ENCODE assay signal across 8 mouse cellular contexts in the genomic region with DNA sequence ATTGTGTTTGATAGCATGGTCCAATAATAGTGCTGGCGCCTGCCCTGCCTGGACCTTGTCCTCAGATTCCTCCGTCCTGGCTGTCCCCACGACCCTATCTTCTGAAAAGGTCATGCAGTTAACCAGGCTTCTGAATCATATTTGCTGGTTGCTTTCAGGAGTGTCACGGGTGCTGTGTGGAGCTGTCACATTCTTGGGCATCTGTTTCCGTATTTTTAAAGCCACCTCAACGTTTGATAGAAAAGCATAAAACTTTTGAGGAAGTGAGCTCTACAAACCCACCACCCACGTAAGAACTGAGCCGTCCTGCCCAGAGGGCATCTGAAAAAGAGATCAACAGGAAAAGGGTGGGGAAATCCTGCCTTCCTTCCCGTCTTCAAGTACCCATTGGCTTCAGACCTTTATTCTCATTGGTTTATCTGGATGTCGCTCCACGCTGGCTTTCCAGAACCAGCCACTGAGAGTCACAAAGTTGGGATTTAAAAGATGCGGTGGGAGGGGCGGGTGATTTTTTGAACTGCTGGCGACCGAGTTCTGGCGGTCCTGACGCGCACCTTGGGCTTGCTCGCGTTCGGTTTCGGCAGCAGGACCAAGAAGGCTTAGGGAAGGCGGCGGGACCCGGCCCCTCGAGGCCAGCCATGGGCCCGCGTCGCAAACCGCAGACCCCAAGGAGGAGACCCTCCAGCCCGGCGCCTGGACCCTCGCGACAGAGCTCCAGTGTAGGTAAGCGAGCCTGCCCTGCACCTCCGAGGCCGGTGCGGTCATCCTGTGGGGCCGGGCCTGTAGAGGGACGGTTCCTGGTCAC. TPM values are rescaled to one million over a fixed set of nuclear protein-coding genes. Genes with fewer than 3 reads are reported as not detected.
DNase-seq lines count a peak whose midpoint lies in the region; ATAC-seq lines count a peak whose summit lies in the region.

A gene (plus strand): TSS at position 387 of the 805 bp plus-strand sequence.

- no peaks in the 10 kb centered on the region for H3K9me3 ChIP-seq in heart, embryonic 13.5 days
- no peaks in the 10 kb centered on the region for H3K9me3 ChIP-seq in liver, embryonic 12.5 days (replicated peaks)
- H3K9me3 ChIP-seq in stomach, embryonic 15.5 days, result no peaks in the 10 kb centered on the region

- no peaks in the 10 kb centered on the region for H3K27me3 ChIP-seq in heart, embryonic 13.5 days (replicated peaks)
- H3K27me3 ChIP-seq in liver, embryonic 12.5 days (replicated peaks), result no peaks in the 10 kb centered on the region
- H3K27me3 ChIP-seq in stomach, embryonic 15.5 days (replicated peaks), result no peaks in the 10 kb centered on the region

- DNase-seq in CD4-positive, CD25-positive, alpha-beta regulatory T cell, adult 2 months (ENCODE audit: low read depth, low spot score), result peak; percentile 95
- DNase-seq in fat pad, adult 2 months (ENCODE audit: extremely low read depth, low read depth, low spot score), result peak; percentile 94
- DNase-seq in kidney, postnatal 10 days, result peak; percentile 91
- peak; percentile 85 to 92 for DNase-seq in natural killer cell, adult 2 months (ENCODE audit: low spot score in 2 of 2)

- H3K27ac ChIP-seq in brown adipose tissue, adult 24 weeks (replicated peaks; ENCODE audit: low read depth, low read length), result peak within 1 kb of the TSS; percentile 99
- H3K27ac ChIP-seq in heart, embryonic 13.5 days (replicated peaks), result peak within 1 kb of the TSS; percentile 96
- peak within 1 kb of the TSS; percentile 86 for H3K27ac ChIP-seq in liver, embryonic 12.5 days
- peak within 1 kb of the TSS; percentile 80 for H3K27ac ChIP-seq in stomach, embryonic 15.5 days

- ATAC-seq in heart, embryonic 13.5 days (ENCODE audit: extremely low read depth, insufficient number of reproducible peaks, low FRiP score, low TSS enrichment), result peak; percentile 92
- ATAC-seq in liver, embryonic 12.5 days, result peak; percentile 95
- ATAC-seq in stomach, embryonic 15.5 days (ENCODE audit: insufficient read depth, low FRiP score, low read depth), result peak; percentile 96

- under 1% methylated on average over 40 of the region's 40 CpGs for WGBS in heart, embryonic 13.5 days
- WGBS in liver, embryonic 12.5 days (ENCODE audit: insufficient replicate concordance), result under 1% methylated on average over 40 of the region's 40 CpGs
- under 1% methylated on average over 40 of the region's 40 CpGs for WGBS in stomach, embryonic 15.5 days

- peak within 1 kb of the TSS; percentile 92 for H3K9ac ChIP-seq in heart, embryonic 13.5 days
- H3K9ac ChIP-seq in liver, embryonic 12.5 days, result peak within 1 kb of the TSS; percentile 89
- H3K9ac ChIP-seq in stomach, embryonic 15.5 days, result peak within 1 kb of the TSS; percentile 87

- H3K36me3 ChIP-seq in heart, embryonic 13.5 days, result peaks cover 31% of the 10 kb centered on the region
- peaks cover 36% of the 10 kb centered on the region for H3K36me3 ChIP-seq in liver, embryonic 12.5 days
- H3K36me3 ChIP-seq in stomach, embryonic 15.5 days, result peaks cover 6% of the 10 kb centered on the region; the same call in 1 of the 2 replicates

- peak within 1 kb of the TSS; percentile 74 for H3K4me2 ChIP-seq in heart, embryonic 13.5 days
- peak within 1 kb of the TSS; percentile 78 for H3K4me2 ChIP-seq in liver, embryonic 12.5 days
- peak within 1 kb of the TSS; percentile 65 for H3K4me2 ChIP-seq in stomach, embryonic 15.5 days

- peak within 1 kb of the TSS; percentile 74 for H3K4me3 ChIP-seq in brown adipose tissue, adult 24 weeks (ENCODE audit: insufficient read depth, low read depth, low read length)
- H3K4me3 ChIP-seq in heart, embryonic 13.5 days, result peak within 1 kb of the TSS; percentile 87
- peak within 1 kb of the TSS; percentile 75 for H3K4me3 ChIP-seq in liver, embryonic 12.5 days
- H3K4me3 ChIP-seq in stomach, embryonic 15.5 days (replicated peaks), result peak within 1 kb of the TSS; percentile 88

- H3K4me1 ChIP-seq in brown adipose tissue, adult 24 weeks (ENCODE audit: control insufficient read depth, insufficient read depth, insufficient read length, low read length), result peaks cover 4% of the 10 kb centered on the region; the same call in 1 of the 2 replicates
- H3K4me1 ChIP-seq in heart, embryonic 13.5 days, result peaks cover 35% of the 10 kb centered on the region
- peaks cover 38% of the 10 kb centered on the region for H3K4me1 ChIP-seq in liver, embryonic 12.5 days
- 0 out of 2 replicates have a peak, but pooled peaks cover 10% of the 10 kb centered on the region for H3K4me1 ChIP-seq in stomach, embryonic 15.5 days

RNA-seq across cellular contexts. Expression of the gene that starts here (rescaled TPM):
- polyA plus RNA-seq in brown adipose tissue, adult 24 weeks (2012; ENCODE audit: insufficient read depth, insufficient read length, missing spikeins), result 4.2 and 13.7 TPM in 2 replicates
- 259 TPM in 2 replicates for polyA plus RNA-seq in heart, embryonic 13.5 days (2015; fragmentation: Nextera tagmentation; extraction: Ambion mirVana)
- 259 and 265 TPM in 2 replicates for polyA plus RNA-seq in liver, embryonic 12.5 days (2016; fragmentation: Nextera tagmentation; extraction: Ambion mirVana)
- 218 TPM in 2 replicates for polyA plus RNA-seq in stomach, embryonic 15.5 days (2015; fragmentation: Nextera tagmentation; extraction: Ambion mirVana)

Comparison
In these comparisons a context has a peak if more than half of its experiments do, and no peak if none do; other contexts are left out.
1. Peak in every context shown above with its lines: DNase-seq, ATAC-seq, H3K4me3 ChIP-seq and H3K27ac ChIP-seq.
2. RNA of the gene that starts here (polyA plus RNA-seq): 259 to 265 TPM in liver, embryonic 12.5 days, 259 TPM in heart, embryonic 13.5 days and 218 TPM in stomach, embryonic 15.5 days; 4.2 to 13.7 TPM in brown adipose tissue, adult 24 weeks; every median in the first group is over 10 times any median in the second.